Mouse (Mus musculus): ENCODE measurements around the gene Pced1b. TPM values are rescaled to one million over a fixed set of nuclear protein-coding genes. Genes with fewer than 3 reads are reported as not detected.

Pced1b gene
- total and polyA plus RNA-seq, 3 experiments, result 3.6 to 3.9 (median 3.8) TPM

DNA sequence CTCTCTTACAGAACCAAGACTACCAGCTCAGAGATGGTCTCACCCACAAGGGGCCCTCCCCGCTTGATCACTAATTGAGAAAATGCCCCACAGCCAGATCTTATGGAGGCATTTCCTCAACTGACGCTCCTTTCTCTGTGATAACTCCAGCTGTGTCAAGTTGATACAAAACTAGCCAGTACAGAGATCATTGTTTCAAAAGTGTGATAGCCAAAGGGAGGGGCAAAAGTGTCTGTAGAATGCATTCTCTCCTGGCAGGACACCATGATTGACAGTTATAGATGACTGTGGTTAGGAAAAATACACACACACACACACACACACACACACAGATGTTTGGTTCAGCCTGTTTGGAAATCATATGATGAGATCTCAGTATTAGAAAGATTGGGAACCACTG lies 150.9 kb downstream of the Pced1b start:
- intact Hi-C loops (cut with DNase I), result no loop called here
- no peak overlapping the region for H3K9ac ChIP-seq (ENCODE audit: low read depth, low read length)
- H3K4me1 ChIP-seq (ENCODE audit: control insufficient read depth, insufficient read depth, low read length), result no peaks in the 10 kb centered on the region
- no peaks in the 10 kb centered on the region for H3K27me3 ChIP-seq (ENCODE audit: control insufficient read depth, insufficient read depth, low read length)
- no peak for TF ChIP-seq POLR2A (IDR thresholded peaks at IDR 0.05; ENCODE audit: insufficient read depth, low read depth, low read length)
- no peak for TF ChIP-seq CTCF (IDR thresholded peaks at IDR 0.05)
- TF ChIP-seq EP300 (IDR thresholded peaks at IDR 0.05; ENCODE audit: insufficient read depth, low read depth, low read length), result no peak
- no peaks in the 10 kb centered on the region for H3K36me3 ChIP-seq (ENCODE audit: control insufficient read depth, insufficient read depth, low read length)
- no peaks in the 10 kb centered on the region for H3K79me2 ChIP-seq (replicated peaks; ENCODE audit: control insufficient read depth, insufficient read depth, low read length)
- 71% methylated on average over 2 of the region's 2 CpGs for WGBS
- no peak for DNase-seq
- H3K27ac ChIP-seq, result no peak overlapping the region
- H3K4me3 ChIP-seq, result no peak overlapping the region

DNA sequence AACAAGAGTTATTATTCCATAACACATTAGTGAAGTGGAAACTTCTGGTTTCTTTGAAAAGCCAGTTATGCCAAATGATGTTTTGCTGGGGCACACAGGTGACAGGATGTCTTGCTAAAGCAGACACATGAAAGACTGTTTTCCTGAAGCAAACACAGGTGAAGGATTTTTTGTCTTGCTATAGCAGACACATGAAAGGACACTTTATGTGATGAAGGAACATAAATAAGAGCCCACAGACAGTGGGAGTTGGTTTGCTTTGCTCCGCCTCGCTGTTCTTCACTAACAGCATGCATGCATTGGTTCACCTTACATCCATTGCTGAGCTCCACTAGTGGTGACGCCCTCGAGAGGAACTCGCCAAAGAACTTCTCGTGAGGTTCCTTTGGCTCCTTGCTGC lies 154.0 kb downstream of the Pced1b start:
- no peak overlapping the region for H3K4me3 ChIP-seq
- no peak for TF ChIP-seq CTCF (IDR thresholded peaks at IDR 0.05)
- no peak for TF ChIP-seq EP300 (IDR thresholded peaks at IDR 0.05; ENCODE audit: insufficient read depth, low read depth, low read length)
- no peak for TF ChIP-seq POLR2A (IDR thresholded peaks at IDR 0.05; ENCODE audit: insufficient read depth, low read depth, low read length)
- no peak for DNase-seq
- H3K36me3 ChIP-seq (ENCODE audit: control insufficient read depth, insufficient read depth, low read length), result no peaks in the 10 kb centered on the region
- H3K9ac ChIP-seq (ENCODE audit: low read depth, low read length), result no peak overlapping the region
- no peaks in the 10 kb centered on the region for H3K27me3 ChIP-seq (ENCODE audit: control insufficient read depth, insufficient read depth, low read length)
- intact Hi-C loops (cut with DNase I), result no loop called here
- H3K4me1 ChIP-seq (ENCODE audit: control insufficient read depth, insufficient read depth, low read length), result no peaks in the 10 kb centered on the region
- WGBS, result 88% methylated on average over 6 of the region's 6 CpGs
- H3K27ac ChIP-seq, result no peak overlapping the region
- H3K79me2 ChIP-seq (replicated peaks; ENCODE audit: control insufficient read depth, insufficient read depth, low read length), result no peaks in the 10 kb centered on the region

DNA sequence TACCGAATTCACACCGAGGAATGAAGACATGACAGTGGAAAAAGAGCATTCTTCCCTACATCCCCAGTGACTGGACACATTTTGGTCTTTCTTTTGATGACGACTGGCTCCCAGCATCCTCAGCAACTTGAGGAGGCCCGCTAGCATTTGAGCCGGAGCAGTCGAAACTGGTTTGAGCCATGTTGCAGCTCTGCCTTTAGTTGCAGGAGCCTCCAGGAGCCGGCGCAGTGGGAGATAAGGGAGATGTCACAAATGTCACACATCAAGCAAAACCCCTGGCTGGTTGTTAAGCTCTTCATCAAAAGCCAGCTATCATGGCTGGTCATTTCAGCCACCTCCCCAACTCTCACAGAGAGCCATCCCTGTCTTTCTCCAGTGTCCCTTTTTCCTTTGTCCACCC lies 157.6 kb downstream of the Pced1b start:
- DNase-seq, result no peak
- no peaks in the 10 kb centered on the region for H3K79me2 ChIP-seq (replicated peaks; ENCODE audit: control insufficient read depth, insufficient read depth, low read length)
- intact Hi-C loops (cut with DNase I), result no loop called here
- no peaks in the 10 kb centered on the region for H3K36me3 ChIP-seq (ENCODE audit: control insufficient read depth, insufficient read depth, low read length)
- no peak overlapping the region for H3K27ac ChIP-seq
- TF ChIP-seq EP300 (IDR thresholded peaks at IDR 0.05; ENCODE audit: insufficient read depth, low read depth, low read length) (no peak), CTCF (IDR thresholded peaks at IDR 0.05) (no peak), POLR2A (IDR thresholded peaks at IDR 0.05; ENCODE audit: insufficient read depth, low read depth, low read length) (no peak)
- 65% methylated on average over 8 of the region's 8 CpGs for WGBS
- no peak overlapping the region for H3K4me3 ChIP-seq
- no peak overlapping the region for H3K9ac ChIP-seq (ENCODE audit: low read depth, low read length)
- no peaks in the 10 kb centered on the region for H3K4me1 ChIP-seq (ENCODE audit: control insufficient read depth, insufficient read depth, low read length)
- H3K27me3 ChIP-seq (ENCODE audit: control insufficient read depth, insufficient read depth, low read length), result no peaks in the 10 kb centered on the region

DNA sequence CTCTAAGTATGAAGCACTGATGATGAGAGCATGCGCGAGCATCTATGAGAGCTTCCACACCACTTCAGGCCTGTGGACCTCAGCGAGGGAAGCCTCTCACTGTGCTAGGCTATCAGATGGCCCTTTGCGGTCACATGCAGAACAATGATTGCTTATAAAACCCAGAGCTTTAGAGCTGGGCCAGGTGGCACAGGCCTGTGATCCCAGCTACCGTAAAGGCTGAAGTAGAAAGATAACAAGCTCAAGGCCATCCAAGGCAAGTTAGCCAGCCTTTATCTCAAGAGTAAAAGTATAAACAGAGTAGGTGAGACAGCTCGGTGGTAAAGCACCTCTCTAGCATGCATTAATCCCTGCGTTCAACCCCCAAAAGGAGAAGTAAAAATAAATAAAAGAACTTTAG lies 158.1 kb downstream of the Pced1b start:
- Histone ChIP-seq H3K4me3 (no peak overlapping the region), H3K9ac (ENCODE audit: low read depth, low read length) (no peak overlapping the region), H3K27ac (no peak overlapping the region), H3K27me3 (ENCODE audit: control insufficient read depth, insufficient read depth, low read length) (no peaks in the 10 kb centered on the region), H3K36me3 (ENCODE audit: control insufficient read depth, insufficient read depth, low read length) (no peaks in the 10 kb centered on the region), H3K4me1 (ENCODE audit: control insufficient read depth, insufficient read depth, low read length) (no peaks in the 10 kb centered on the region), H3K79me2 (replicated peaks; ENCODE audit: control insufficient read depth, insufficient read depth, low read length) (no peaks in the 10 kb centered on the region)
- DNase-seq, result no peak
- no peak for TF ChIP-seq POLR2A (IDR thresholded peaks at IDR 0.05; ENCODE audit: insufficient read depth, low read depth, low read length)
- no peak for TF ChIP-seq CTCF (IDR thresholded peaks at IDR 0.05)
- TF ChIP-seq EP300 (IDR thresholded peaks at IDR 0.05; ENCODE audit: insufficient read depth, low read depth, low read length), result no peak
- intact Hi-C loops (cut with DNase I), result no loop called here
- WGBS, result 72% methylated on average over 7 of the region's 7 CpGs

DNA sequence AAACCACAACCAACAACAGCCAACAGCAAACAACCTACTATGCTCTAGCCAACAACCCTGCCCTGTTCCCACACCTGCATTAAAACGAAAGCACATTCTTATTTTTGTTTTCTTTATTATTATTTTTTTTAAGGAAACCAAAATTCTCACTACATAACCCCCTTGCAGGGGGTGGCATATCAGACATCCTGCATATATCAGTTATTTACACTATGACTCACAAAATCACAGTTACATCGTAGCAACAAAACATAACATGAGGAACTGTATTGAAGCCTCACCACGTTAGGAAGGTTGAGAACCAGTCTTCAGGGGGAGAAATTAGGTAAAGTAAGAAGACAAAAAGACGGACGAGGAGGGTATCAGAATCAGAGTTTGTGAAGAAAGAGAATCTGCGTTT lies 159.2 kb downstream of the Pced1b start:
- Histone ChIP-seq H3K79me2 (replicated peaks; ENCODE audit: control insufficient read depth, insufficient read depth, low read length) (no peaks in the 10 kb centered on the region), H3K27me3 (ENCODE audit: control insufficient read depth, insufficient read depth, low read length) (no peaks in the 10 kb centered on the region), H3K27ac (no peak overlapping the region), H3K9ac (ENCODE audit: low read depth, low read length) (no peak overlapping the region), H3K36me3 (ENCODE audit: control insufficient read depth, insufficient read depth, low read length) (no peaks in the 10 kb centered on the region), H3K4me1 (ENCODE audit: control insufficient read depth, insufficient read depth, low read length) (no peaks in the 10 kb centered on the region), H3K4me3 (no peak overlapping the region)
- intact Hi-C loops (cut with DNase I), result no loop called here
- DNase-seq, result no peak
- no peak for TF ChIP-seq EP300 (IDR thresholded peaks at IDR 0.05; ENCODE audit: insufficient read depth, low read depth, low read length)
- no peak for TF ChIP-seq POLR2A (IDR thresholded peaks at IDR 0.05; ENCODE audit: insufficient read depth, low read depth, low read length)
- TF ChIP-seq CTCF (IDR thresholded peaks at IDR 0.05), result no peak
- WGBS, result 72% methylated on average over 6 of the region's 6 CpGs

DNA sequence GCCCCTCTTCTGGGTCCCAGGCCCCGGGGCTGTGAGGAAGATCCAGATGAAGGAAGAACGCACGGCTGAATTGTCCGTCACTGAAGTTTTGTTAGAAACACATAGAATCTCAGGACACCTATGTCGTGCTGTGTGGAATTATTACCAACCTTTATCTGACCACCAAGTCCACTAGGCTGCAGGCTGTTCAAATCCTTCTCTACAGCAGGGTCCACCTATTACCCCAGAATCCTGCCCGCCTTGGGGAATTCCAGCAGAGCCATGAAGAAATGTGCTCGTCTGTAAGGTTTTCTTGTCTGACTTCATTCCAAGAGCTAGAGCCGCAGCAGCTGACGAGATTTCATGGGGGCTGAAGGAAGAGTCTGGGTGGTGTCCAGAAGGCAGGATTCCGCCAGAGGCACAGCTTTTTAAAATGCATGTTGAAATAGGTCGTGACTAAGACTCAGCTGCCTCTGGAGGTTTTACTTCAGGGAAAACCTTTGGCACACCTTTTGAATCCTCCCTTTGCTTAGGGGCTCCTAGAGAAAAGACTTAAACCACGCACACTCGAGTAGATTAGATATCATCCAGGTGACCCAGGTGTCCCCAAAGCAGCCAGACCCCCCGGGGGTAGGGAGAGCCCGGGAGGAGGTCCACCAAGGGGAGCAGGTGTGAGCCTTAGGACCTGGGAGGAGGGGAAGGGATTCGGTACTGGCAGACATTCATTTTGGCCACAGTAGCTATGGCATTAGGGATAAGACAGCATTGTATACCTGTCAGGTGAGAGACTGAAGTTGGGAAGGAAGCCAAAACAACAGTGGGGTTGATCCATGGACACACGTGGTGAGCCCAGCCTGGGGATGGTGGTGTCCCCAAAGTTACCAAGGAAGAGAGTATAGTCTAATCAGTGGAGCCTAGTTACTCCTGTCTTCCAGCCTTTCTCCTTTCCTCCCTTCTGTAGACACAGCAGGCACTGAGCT lies 160.9 kb downstream of the Pced1b start:
- Histone ChIP-seq H3K27me3 (ENCODE audit: control insufficient read depth, insufficient read depth, low read length) (no peaks in the 10 kb centered on the region), H3K4me3 (no peak overlapping the region), H3K4me1 (ENCODE audit: control insufficient read depth, insufficient read depth, low read length) (no peaks in the 10 kb centered on the region), H3K36me3 (ENCODE audit: control insufficient read depth, insufficient read depth, low read length) (no peaks in the 10 kb centered on the region), H3K9ac (ENCODE audit: low read depth, low read length) (no peak overlapping the region), H3K79me2 (replicated peaks; ENCODE audit: control insufficient read depth, insufficient read depth, low read length) (no peaks in the 10 kb centered on the region), H3K27ac (no peak overlapping the region)
- TF ChIP-seq POLR2A (IDR thresholded peaks at IDR 0.05; ENCODE audit: insufficient read depth, low read depth, low read length) (no peak), EP300 (IDR thresholded peaks at IDR 0.05; ENCODE audit: insufficient read depth, low read depth, low read length) (no peak), CTCF (IDR thresholded peaks at IDR 0.05) (no peak)
- DNase-seq, result peak in 1 of 2 experiments; percentile 33
- intact Hi-C loops (cut with DNase I), result no loop called here
- WGBS, result 60% methylated on average over 17 of the region's 17 CpGs

Data from heart, adult 2 months (tissue).